Mouse (Mus musculus) right cerebral cortex, postnatal 4 days (tissue): Measurements from ENCODE around the gene H3f3a.
"Not testable (repeated sequence)": the region's sequence is repeated elsewhere in the genome, so short reads cannot be mapped to it uniquely, and the experiment has no call there.

Experiments used
- DNase-seq: peaks from one replicate; pipeline ENCODE4 v3.0.0-alpha.2; 2022

H3f3a gene

GRCm38 (mm10) chr1:180813885-180814740 is at the start of gene H3f3a:
H3f3a (minus strand) TSS chr1:180813943.
- no peak for DNase-seq

- DNase-seq, result no peak
Measured at GRCm38 (mm10) chr1:180860030-180860429, 46.3 kb upstream of the H3f3a start.

GRCm38 (mm10) chr1:180858763-180859162 is 45.0 kb upstream of the H3f3a start:
- no peak for DNase-seq

GRCm38 (mm10) chr1:180850316-180851270 is 36.9 kb upstream of the H3f3a start, which contains the start of gene Sde2:
Sde2 (plus strand) TSS chr1:180851127.
- DNase-seq, result peak; percentile 100

- DNase-seq, result no peak
Measured at GRCm38 (mm10) chr1:180849701-180850301, 36.1 kb upstream of the H3f3a start.

- peak; percentile 49 for DNase-seq
Measured at GRCm38 (mm10) chr1:180848511-180849241, 34.9 kb upstream of the H3f3a start.

GRCm38 (mm10) chr1:180848114-180848510 is 34.4 kb upstream of the H3f3a start:
- DNase-seq, result peak; percentile 53

- DNase-seq, result no peak
Measured at GRCm38 (mm10) chr1:180841561-180842300, 28.0 kb upstream of the H3f3a start.

- DNase-seq, result no peak
Measured at GRCm38 (mm10) chr1:180839201-180839910, 25.6 kb upstream of the H3f3a start.

GRCm38 (mm10) chr1:180838014-180838413 is 24.3 kb upstream of the H3f3a start:
- no peak for DNase-seq

- DNase-seq, result no peak
Measured at GRCm38 (mm10) chr1:180837186-180837585, 23.4 kb upstream of the H3f3a start.

- DNase-seq, result not testable (repeated sequence)
Measured at GRCm38 (mm10) chr1:180836467-180836866, 22.7 kb upstream of the H3f3a start.

- DNase-seq, result no peak
Measured at GRCm38 (mm10) chr1:180835273-180836015, 21.7 kb upstream of the H3f3a start.

GRCm38 (mm10) chr1:180830588-180831346 is 17.0 kb upstream of the H3f3a start:
- no peak for DNase-seq

GRCm38 (mm10) chr1:180830175-180830574 is 16.4 kb upstream of the H3f3a start:
- no peak for DNase-seq

- DNase-seq, result no peak
Measured at GRCm38 (mm10) chr1:180829775-180830174, 16.0 kb upstream of the H3f3a start.

- DNase-seq, result no peak
Measured at GRCm38 (mm10) chr1:180826634-180827033, 12.9 kb upstream of the H3f3a start.

- no peak for DNase-seq
Measured at GRCm38 (mm10) chr1:180824721-180825120, 11.0 kb upstream of the H3f3a start.

GRCm38 (mm10) chr1:180823716-180824115 is 10.0 kb upstream of the H3f3a start:
- DNase-seq, result no peak
